Mouse (Mus musculus) MEL-GATA-1-ER (cell line): ENCODE measurements around the gene Snx5.

ENCODE experiments used
- DNase-seq: peaks from one replicate; pipeline ENCODE4 v3.0.0-alpha.2; 2012; ENCODE audit warnings: low read depth; ENCODE audit errors: extremely low read depth

The Snx5 gene

DNA sequence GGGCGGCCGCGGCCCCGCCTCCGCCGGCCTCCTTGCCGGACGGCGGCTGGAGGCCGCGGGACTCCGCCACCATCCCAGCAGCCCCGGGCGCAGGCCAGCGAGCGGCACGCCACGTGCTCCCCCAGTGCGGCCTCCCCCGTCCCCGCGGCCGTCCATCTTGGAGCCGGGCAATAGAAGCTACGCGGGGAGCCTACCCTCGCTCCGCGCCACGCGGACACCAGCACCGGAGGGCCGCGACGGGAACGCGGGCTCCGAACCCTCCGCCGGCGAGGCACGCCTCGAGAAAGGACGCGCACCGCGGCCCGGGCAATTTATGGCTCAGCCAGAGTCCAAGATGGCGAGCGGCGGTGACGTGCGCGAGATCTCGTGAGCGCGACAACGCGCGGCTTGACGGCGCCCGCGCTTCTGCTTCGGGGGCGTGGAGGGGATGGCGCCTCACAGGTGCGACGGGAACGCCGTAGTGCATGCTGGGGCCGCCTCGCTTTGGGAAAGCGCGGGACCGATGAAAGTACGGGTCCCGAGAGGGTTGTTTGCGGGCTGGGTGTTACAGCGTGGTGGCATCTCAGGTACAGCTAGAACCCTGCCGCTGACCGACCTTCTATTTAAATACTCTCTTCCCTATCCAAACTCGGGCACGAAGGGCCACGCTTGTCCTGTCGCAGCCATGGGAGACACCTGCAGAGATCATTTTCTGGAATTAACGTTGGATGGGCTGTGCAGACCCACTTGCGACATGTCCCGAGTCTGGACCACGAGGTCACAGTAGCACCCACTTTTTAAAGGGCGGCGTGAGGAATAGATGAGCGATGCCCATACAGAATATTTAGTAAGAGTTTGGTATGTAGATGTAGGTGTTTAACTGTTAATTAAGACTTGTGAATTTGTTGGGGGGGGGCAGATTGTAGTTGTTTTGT is at the start of gene Snx5, which contains the start of gene Mgme1:
Gene Snx5, minus strand, starts transcription at position 400 of the 914 bp plus-strand sequence.
Gene Mgme1, plus strand, starts transcription at position 157 of the 914 bp plus-strand sequence.
- peak; percentile 83 for DNase-seq

DNA sequence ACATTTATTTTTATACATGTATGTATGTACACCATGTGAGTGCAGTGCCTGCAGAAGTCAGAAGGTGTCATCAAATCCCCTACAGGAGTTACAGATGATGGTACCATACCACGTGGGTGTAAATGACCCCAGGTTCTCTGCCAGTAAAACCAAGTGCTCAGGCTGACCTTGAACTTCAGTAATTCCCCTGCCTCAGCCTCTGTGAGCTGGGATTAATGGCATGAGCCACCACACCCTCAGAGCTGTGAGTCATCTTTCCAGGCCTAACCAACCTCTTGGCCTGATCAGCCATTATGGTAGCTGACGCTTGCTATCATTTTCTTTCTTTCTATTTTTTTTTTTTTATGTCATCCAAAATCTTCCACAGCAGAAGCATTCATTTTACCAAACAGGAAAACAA is 40.7 kb upstream of the Snx5 start:
- DNase-seq: no peak

DNA sequence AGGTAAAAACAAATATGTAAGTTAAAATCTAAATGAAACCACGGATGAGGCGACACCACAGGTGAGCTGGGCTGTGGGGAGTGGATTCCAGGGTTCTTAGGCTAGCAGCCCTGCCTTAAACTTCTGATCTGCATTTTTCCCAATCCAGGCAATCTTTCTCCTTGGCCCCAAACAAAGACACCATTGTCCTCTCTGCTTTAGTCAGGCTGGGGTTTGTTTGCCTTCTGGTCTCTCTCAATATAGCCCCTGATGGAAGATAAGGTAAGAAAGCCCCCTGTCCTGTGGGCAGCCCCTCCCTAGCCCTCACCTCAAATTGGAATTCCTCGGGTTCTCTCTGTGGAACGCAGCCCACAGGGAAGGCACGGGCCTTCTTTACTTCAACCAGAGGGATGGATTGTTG is 39.6 kb upstream of the Snx5 start:
- no peak for DNase-seq

DNA sequence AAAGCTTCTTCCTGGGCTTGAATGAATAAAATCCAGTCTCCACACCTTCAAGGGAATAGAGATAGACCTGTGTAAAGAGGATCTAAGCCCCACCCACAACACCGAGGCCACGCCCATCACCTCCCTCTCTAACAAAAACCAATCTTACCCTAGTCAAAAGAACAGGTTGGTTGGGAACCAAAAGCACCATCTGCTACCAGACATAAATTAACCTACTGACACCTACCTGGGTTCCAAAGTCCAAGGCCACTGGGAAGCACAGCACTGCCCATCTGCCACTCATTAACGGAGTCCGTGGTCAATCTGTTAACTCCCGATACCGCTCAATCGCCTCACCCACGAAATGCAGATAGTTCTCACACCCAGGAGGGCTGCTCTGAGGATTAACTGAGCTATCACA is 37.9 kb upstream of the Snx5 start:
- DNase-seq: no peak

DNA sequence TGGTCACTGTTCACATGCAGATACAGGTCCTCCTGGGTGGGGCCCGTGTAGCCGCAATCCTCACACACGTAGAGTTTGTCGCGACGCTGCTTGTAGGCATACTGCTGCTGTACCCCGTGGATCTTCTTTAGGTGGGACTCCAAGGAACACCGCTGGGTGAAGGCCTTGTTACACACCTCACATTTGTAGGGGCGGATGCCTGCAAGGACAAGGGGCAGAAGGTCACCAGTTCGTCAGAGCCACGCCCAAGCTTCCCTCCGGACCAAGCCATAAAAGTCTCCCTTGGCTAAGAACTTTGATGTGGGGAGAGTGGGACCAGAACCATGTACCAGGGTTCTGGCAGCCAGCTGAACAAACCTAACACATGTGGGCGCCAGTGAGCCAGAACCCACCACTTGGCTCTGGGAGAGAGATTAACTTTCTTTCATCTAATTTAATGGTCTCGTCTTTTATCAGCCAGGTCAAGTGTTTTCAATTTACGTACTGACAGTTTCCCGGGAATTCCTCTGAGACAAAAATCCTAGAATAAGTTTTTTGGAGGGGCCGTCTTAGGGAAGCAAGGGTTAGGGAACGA is 35.1 kb upstream of the Snx5 start:
- DNase-seq: no peak

DNA sequence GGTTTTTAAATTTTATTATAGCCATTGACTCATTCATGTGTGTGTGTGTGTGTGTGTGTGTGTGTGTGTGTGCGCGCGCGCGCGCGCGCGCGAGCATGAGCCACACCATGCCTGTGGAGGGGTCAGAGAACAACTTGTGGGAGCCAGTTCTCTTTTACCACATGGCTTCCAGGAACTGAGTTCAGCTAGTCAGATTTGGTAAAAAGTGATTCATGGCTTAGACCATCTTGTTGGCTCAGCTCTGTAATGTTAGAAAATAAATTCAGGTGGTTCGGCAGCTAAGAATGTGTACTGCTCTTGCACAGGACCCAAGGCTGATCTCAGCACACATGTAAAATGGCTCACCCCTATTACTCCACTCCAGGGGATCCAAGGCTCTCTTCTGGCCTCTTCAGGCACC is 30.4 kb upstream of the Snx5 start:
- no peak for DNase-seq

DNA sequence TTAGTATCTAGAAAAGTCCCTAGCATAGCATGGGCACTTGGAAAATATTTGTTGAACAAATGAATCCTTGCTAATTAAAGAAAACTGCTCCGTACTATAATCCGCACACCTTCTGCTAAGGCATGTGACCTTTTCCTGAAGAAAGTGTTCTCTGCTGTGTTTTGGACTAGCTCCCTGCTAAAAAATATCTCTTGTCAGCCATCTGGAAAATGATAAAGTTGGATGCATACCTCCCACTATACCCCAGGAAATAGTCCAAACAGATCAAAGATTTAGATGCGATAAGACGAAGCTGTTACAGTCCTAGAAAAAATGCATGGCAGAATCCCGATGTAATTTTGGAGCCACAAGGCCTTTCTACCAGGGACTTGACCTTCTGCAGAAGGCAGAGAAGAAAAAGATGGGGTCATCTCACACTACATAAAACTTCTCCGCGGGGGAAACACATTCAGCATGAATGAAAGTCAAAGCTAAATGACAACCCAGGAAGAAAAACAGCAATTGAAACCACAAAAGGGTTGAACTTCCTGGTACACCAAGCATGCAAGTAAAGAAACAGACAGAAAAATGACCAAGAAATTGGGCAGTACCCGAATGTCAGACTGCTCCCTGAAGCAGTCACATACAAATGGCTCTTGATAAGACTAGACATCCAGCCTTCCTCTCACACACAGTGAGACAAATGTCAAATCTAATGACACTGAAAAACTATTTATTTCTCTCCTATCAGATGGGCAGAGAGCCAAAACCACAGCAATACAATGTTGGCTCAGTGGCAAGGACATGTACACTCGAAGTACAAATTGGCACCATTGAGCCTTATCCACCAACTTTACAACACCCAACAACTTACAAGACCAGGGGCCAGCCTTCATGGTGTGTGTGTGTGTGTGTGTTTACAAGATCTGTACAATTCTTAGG is 29.3 kb upstream of the Snx5 start:
- DNase-seq: peak; percentile 36

DNA sequence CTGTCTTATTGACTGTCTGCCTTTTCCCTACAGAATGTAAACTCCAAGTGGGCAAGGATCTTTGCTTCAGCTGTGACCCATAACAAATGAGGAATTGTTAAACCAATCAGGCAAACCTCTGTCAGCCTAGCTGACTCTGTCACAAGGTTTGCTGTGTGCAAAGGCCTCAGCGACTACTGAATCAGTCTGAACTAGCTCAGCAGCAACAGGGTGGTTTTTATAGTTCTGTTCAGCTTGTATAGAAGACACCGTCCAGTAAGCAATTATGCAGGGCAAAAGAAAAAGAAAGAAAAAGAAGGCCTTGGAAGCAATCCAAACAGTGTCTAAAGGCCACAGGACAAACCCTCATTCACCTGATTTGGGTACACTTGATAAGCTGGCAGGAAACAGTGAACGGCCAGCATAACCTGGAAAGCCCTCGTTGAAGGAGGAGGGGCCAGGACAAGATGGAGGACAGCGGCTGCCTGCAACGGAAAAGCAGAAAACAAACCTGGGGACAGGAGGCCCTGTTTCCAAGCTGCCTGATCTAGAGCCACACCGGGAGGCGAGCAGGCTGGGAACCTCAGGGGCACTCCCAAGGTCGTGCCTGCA is 24.5 kb upstream of the Snx5 start:
- DNase-seq: no peak

DNA sequence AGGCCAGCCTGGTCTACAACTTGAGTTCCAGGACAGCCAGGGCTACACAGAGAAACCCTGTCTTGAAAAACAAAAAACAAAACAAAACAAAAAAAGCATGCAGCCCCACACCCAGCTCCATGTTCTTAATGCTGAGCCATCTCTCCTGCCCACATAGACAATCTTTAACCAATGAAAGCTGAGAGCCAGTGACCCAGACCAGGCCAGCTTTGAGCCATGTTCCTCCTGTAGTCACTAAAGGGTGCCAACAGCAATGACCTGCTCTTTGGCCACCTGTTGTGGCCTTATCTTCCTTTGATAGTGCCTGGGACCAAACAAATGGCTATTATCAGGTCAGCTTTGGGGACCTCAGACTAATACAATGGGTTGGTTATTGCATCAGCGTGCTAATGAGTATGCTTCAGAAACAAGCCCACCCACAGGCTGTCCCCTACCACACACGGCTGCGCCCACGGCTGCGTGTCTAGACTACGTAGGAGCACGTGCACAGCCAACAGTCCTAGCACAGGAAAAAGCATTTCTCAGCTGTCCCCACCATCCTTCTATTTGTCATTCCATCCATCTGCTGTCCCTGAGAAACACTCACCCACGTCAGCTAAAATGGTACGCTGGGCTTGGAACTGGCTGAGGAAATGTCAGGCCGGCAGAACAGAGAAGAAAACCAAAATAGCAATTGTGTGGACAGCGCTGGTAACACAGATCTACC is 21.0 kb upstream of the Snx5 start:
- DNase-seq: no peak

DNA sequence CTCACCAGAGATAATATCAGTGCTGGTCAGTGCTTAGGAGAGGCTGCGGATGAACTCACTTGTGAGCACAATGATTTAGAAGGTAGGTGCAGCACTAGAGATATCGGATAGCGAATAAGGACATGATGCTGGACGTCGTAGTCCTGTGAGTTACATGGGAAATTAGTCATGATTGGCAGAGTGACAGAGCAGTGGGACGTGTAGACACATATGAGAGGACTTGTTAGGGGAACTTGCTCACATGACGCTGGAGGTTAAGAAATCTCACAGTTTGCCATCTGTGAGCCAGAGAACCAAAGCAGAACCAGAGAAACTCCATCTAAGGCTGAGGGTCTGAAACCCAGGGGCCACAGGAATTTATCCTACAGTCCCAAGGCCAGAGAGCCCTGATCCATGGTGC is 19.6 kb upstream of the Snx5 start:
- DNase-seq: no peak

DNA sequence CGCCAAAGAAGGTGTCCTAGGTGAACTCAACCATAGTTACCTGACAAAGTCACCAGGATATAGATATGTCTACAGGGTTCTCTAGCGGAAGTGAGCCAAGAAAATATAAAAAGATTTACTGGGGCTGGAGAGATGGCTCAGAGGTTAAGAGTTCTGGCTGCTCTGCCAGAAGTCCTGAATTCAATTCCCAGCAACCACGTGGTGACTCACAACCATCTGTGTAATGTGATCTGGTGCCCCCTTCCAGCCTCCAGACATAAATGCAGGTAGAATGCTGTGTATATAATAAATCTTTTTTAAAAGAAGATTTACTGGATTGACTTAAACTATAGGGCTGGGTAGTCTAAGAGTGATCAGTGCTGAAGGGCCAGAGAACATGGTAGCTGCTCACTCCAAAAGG is 10.7 kb upstream of the Snx5 start:
- no peak for DNase-seq

DNA sequence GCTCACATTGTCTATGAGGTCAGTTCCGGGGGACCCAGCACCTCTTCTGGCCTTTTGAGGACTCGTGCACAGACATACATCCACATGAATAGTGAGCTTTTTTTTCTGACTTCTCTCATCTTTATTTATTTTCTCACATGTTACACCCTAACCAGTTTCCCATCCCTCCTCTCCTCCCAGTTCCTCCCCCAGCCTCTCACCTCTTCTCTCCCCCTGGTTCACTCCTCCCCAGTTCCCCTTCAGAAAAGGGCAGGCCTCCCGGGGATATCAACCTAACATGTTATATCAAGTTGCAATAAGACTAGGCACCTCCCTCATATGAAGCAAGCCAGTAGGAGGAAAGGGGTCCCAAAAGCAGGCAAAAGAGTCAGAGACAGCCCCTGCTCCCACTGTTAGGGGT is 9.9 kb upstream of the Snx5 start:
- DNase-seq: no peak

DNA sequence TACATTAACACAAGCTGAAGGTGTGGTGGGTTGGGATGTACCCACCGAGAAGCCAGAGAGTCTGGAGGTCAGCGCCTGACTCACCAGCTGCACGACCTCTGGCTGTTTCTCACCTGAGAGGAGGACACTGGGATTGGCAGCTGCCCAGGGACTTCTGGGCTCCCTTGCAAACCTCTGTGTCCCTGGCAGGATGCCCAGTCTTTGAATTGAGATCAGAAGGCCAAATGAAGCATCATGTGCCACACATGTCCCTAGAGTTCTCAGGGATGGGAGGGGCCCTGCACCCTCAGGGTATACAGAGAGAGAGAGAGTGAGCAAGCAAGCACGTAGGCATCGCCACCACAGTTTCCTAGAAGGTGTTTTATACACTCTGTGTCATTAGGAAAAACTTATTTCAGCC is 9.0 kb upstream of the Snx5 start:
- no peak for DNase-seq

DNA sequence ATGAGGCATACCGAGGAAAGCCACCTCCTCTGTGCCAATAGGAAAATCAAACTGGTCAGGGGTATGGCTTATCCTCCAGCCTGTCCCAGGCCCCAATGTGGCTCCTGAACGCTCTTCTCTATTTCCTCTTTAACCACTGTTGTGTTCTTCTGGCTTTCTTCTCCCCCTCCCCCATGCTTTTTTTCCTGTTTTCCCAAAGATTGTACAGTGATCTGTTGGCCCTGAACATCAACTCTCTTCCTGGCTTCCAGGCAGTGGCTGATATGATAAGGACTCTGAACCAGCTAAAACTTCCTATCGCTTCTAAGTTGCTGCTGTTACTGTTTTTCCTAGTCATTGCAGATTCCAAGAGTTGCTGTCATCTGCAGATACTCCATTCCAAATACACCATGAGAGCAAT is 6.2 kb upstream of the Snx5 start:
- DNase-seq: no peak

DNA sequence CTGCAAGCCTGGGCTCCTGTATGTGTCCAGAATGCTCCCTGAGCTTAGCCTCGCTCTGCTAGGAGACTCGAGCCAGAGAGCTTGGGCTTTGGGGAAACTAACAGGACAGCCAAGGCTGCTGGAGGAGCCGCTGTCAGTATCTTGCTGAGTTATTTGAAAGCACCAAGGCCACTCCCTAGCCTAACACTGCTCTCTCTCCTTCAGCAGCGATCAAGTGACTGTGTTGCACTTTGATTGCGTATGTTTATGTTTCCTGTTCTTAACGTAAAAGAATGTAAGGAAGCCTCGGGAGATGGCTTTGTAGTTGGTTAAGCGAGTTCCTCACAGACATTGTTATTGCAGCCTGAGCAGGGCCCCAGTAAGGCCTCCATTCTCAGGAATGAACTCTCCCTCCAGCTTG is 4.0 kb upstream of the Snx5 start:
- DNase-seq: no peak

DNA sequence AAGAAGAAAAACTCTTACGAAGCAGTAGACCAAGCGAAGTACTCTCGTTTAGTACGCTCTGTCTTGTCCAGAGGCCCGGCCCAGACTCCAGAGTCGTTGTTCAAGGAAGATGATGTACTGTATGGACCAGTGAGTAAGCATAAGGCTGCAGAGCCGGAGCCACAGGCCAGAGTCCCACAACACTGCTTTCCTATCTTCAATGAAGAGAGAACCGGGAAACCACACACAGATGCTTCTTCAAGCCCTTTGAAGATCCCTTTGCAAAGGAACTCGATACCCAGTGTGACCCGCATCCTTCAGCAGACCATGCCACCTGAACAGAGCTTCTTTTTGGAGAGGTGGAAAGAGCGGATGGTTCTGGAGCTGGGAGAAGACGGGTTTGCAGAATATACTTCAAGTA is 1.4 kb upstream of the Snx5 start:
- peak; percentile 65 for DNase-seq

DNA sequence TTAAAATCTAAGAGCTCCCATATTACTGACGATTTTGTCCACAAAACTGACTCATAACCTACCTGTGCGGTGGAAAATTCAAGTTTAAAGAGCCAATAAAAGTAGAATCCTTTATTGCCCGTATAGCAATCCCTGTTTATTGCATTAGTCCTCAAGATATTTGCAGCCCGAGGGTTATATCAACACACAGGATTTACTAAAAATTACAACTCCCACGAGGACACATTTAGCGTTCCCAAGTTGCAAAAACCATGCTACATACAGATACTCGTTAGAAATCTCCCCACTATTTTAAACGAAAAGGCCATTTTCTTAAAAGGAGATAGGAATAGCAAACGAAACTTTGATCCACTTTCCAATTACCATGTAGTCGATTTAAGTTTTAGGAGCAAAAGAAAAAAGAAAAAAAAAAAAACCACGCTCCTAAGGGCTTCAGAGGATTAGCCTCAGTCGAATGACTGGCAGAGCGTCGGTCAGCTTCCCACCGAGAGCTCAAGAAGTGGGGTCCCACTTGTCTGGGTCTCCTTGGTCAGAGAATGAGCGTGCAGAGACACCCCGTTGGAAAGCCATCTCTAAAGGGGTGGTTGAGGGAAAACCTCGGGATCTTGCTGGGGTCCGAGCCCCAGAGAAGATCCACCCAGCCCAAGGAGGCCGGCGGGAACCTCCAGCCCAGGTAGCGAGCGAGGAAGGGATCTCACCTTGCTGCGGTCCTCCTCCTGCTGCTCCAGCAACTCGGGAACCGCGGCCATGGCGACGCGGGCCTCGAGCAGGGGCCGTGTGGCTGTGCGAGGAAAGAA is 829 bp downstream of the Snx5 start:
- DNase-seq: no peak

DNA sequence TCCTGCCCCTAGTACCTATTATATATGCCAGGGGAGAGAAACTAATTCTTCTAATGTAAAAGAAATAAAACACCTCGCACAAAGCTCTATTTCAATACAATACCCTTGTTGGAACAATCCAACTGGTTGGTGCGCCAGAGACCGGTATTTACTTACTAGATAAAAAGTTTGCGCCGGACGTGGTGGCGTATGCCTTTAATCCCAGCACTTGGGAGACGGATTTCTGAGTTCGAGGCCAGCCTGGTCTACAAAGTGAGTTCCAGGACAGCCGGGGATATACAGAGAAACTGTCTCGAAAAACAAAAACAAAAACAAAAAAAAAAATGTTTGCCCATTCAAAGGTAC is 1.4 kb downstream of the Snx5 start:
- DNase-seq: no peak

DNA sequence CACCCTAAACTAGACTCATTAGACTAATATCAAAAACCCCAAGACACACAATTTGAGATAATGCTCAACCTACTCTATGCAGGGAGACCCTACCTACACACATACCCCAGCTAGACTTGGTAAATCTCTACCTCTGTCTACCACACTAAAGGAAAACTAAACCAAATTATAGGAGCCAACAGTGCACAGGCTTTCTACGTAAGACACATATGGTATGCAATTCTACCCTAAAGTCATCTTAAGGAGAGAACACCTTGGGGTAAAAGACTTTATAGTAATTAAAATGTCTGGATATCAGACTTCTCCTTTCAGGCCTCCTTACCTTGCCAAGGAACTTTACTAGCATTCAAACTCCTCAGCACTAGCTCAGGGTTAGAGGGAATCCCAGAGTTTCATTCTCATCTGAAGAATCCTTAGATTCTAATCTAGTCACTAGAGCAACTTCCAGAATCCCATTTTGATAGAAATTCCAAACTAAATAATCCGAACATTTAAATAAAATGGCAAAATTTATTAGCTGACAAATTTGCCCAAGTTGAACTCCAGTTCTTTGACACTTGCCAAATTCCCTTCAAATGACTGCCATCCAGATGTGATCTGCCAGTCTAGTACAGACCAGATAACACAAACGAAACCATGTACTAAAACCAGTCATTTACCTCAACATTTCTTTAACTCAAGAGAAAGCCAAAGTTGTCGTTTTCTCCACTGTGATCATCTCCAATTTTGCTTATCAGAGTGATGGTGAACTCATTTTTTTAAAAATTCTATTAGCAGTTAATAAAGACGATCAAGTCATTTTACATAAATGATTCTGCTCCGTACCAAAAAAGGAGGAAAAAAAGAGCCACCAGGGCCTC is 2.0 kb downstream of the Snx5 start:
- DNase-seq: no peak

DNA sequence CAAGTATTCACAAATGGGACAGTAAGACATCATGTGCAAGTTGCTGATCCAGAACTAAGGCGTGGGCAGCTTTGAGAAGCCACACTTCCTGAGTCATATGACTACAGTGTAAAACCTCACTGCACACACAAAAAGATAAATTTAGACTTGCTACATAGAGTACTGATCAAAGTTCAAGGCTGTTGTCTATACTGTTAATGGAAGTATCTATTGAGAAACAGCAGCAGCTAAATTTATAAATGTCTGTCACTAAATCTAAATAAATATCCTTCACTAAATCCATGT is 3.0 kb downstream of the Snx5 start:
- no peak for DNase-seq
